Mouse (Mus musculus): ENCODE results near the gene Slc37a1.

GRCm38 (mm10) chr17:31276207-31276921 lies 10.2 kb upstream of the Slc37a1 start:
- TF ChIP-seq CTCF (IDR thresholded peaks at IDR 0.05; ENCODE audit: low read depth), result no peak
- TF ChIP-seq EP300 (IDR thresholded peaks at IDR 0.05; ENCODE audit: low read depth), result no peak

Measured in liver, postnatal 0 days (tissue).